Mouse (Mus musculus) hindbrain, embryonic 13.5 days (tissue): ENCODE results near the gene Pdzd7. TPM values are rescaled to one million over a fixed set of nuclear protein-coding genes. Genes with fewer than 3 reads are reported as not detected.

Experiments used
- ATAC-seq: fragments of 200-750 bp; cut with Nextera tagmentation; 2 replicates; pipeline ENCODE4 v1.8.0; 2017; ENCODE audit warnings: moderate TSS enrichment; ENCODE audit not compliant: low FRiP score
- H3K27ac ChIP-seq: fragments of 300-500 bp; sonication (generic); 2 replicates; pipeline ENCODE4 v1.5.1; 2015; ENCODE audit warnings: inconsistent platforms, mild to moderate bottlenecking, moderate library complexity
- H3K27me3 ChIP-seq: fragments of 300-500 bp; sonication (generic); 2 replicates; pipeline ENCODE4 v1.6.1; 2015; ENCODE audit warnings: mild to moderate bottlenecking, inconsistent platforms
- H3K36me3 ChIP-seq: fragments of 300-500 bp; sonication (generic); 2 replicates; pipeline ENCODE4 v1.6.1; 2015; ENCODE audit warnings: mild to moderate bottlenecking, inconsistent platforms
- H3K4me1 ChIP-seq: fragments of 300-500 bp; sonication (generic); replicated peaks from 2 replicates; pipeline ENCODE4 v1.6.1; 2015; ENCODE audit warnings: inconsistent platforms
- H3K4me2 ChIP-seq: fragments of 300-500 bp; sonication (generic); 2 replicates; pipeline ENCODE4 v1.6.1; 2015; ENCODE audit warnings: inconsistent platforms, mild to moderate bottlenecking, moderate library complexity
- H3K4me3 ChIP-seq: fragments of 300-500 bp; sonication (generic); 2 replicates; pipeline ENCODE4 v1.5.1; 2015; ENCODE audit warnings: mild to moderate bottlenecking, inconsistent platforms
- H3K9ac ChIP-seq: fragments of 300-500 bp; sonication (generic); 2 replicates; pipeline ENCODE4 v1.6.1; 2015; ENCODE audit warnings: mild to moderate bottlenecking, inconsistent platforms
- H3K9me3 ChIP-seq: fragments of 300-500 bp; sonication (generic); 2 replicates; pipeline ENCODE4 v1.6.1; 2016; ENCODE audit warnings: inconsistent platforms
- WGBS: fragments of 180-500 bp; shearing (Covaris S2); methylation state at CpG from one replicate; pipeline ENCODE4 v1.1.7; 2015; 5-methylcytosine and 5-hydroxymethylcytosine counted together
- polyA plus RNA-seq: library from polyadenylated mRNA; unstranded; fragments of >200 nt; fragmentation: Nextera tagmentation; extraction: Ambion mirVana; gene quantifications from 2 replicates; pipeline ENCODE4 v1.2.1, GENCODE M21; 2015

Gene Pdzd7
- polyA plus RNA-seq, 1 experiment from 2014 or later, result 1.5 TPM

GRCm38 (mm10) chr19:44983366-44983765 is 62.2 kb downstream of the Pdzd7 start:
- Histone ChIP-seq H3K36me3 (peaks cover 32% of the 10 kb centered on the region), H3K9me3 (no peaks in the 10 kb centered on the region), H3K9ac (no peak overlapping the region), H3K4me1 (peaks cover 2% of the 10 kb centered on the region), H3K4me2 (no peak overlapping the region), H3K27me3 (0 out of 2 replicates have a peak, but pooled peaks cover 6% of the 10 kb centered on the region), H3K27ac (no peak overlapping the region), H3K4me3 (no peak overlapping the region)
- 94% methylated on average over 6 of the region's 6 CpGs for WGBS
- ATAC-seq, result no peak

- Histone ChIP-seq H3K9ac (no peak overlapping the region), H3K36me3 (peaks cover 40% of the 10 kb centered on the region), H3K9me3 (no peaks in the 10 kb centered on the region), H3K4me2 (no peak overlapping the region), H3K4me1 (no peaks in the 10 kb centered on the region), H3K4me3 (no peak overlapping the region), H3K27me3 (0 out of 2 replicates have a peak, but pooled peaks cover 6% of the 10 kb centered on the region), H3K27ac (no peak overlapping the region)
- 90% methylated on average over 7 of the region's 7 CpGs for WGBS
- ATAC-seq, result no peak
Measured at GRCm38 (mm10) chr19:44982477-44983115, 62.9 kb downstream of the Pdzd7 start.

GRCm38 (mm10) chr19:44980787-44981186 is 64.7 kb downstream of the Pdzd7 start:
- Histone ChIP-seq H3K4me3 (no peak overlapping the region), H3K9ac (no peak overlapping the region), H3K4me2 (no peak overlapping the region), H3K9me3 (no peaks in the 10 kb centered on the region), H3K27me3 (no peaks in the 10 kb centered on the region), H3K4me1 (no peaks in the 10 kb centered on the region), H3K27ac (no peak overlapping the region), H3K36me3 (peaks cover 58% of the 10 kb centered on the region)
- WGBS, result 93% methylated on average over 2 of the region's 2 CpGs
- ATAC-seq, result no peak

- H3K4me2 ChIP-seq, result no peak overlapping the region
- H3K36me3 ChIP-seq, result peaks cover 91% of the 10 kb centered on the region
- no peak overlapping the region for H3K9ac ChIP-seq
- no peak overlapping the region for H3K27ac ChIP-seq
- no peaks in the 10 kb centered on the region for H3K4me1 ChIP-seq
- H3K9me3 ChIP-seq, result no peaks in the 10 kb centered on the region
- no peak overlapping the region for H3K4me3 ChIP-seq
- no peaks in the 10 kb centered on the region for H3K27me3 ChIP-seq
- no peak for ATAC-seq
- 91% methylated on average over 6 of the region's 6 CpGs for WGBS
Measured at GRCm38 (mm10) chr19:44977148-44977547, 68.4 kb downstream of the Pdzd7 start.

Other genes starting within 250 kb of the Pdzd7 start
- gene Slf2, start 114.6 kb downstream of the Pdzd7 start, polyA plus RNA-seq, result 29.8 and 30.5 TPM in 2 replicates
- 19.2 and 19.9 TPM in 2 replicates for gene Sema4g, start 56.6 kb downstream of the Pdzd7 start, polyA plus RNA-seq
- 16.0 and 17.0 TPM in 2 replicates for gene Twnk, start 40.1 kb downstream of the Pdzd7 start, polyA plus RNA-seq
- 91.6 and 93.6 TPM in 2 replicates for gene Mrpl43, start 39.3 kb downstream of the Pdzd7 start, polyA plus RNA-seq
- gene Lzts2, start 31.3 kb downstream of the Pdzd7 start, polyA plus RNA-seq, result 23.4 and 24.1 TPM in 2 replicates
- 63.1 and 65.4 TPM in 2 replicates for gene Sfxn3, start 1.8 kb upstream of the Pdzd7 start, polyA plus RNA-seq
- 4.7 and 6.3 TPM in 2 replicates for gene Kazald1, start 29.5 kb upstream of the Pdzd7 start, polyA plus RNA-seq
- 3.0 and 5.1 TPM in 2 replicates for gene Tlx1, start 105.0 kb upstream of the Pdzd7 start, polyA plus RNA-seq
- gene Lbx1, start 190.1 kb upstream of the Pdzd7 start, polyA plus RNA-seq, result 9.5 and 11.8 TPM in 2 replicates